Mouse (Mus musculus): Measurements from ENCODE around the gene Mdm4. TPM values are rescaled to one million over a fixed set of nuclear protein-coding genes. Genes with fewer than 3 reads are reported as not detected.

The Mdm4 gene
- total RNA-seq, 2 experiments from 2014 or later: 20.6 to 22.3 TPM

Small RNAs within 50 kb of the gene (microRNA-seq; reads per million reads assigned to microRNA genes)
- not detected for gene Gm44300

Other genes starting within 250 kb of the Mdm4 start
- gene Lrrn2, start 150.3 kb downstream of the Mdm4 start, total RNA-seq (2021): under 1 TPM; 0.32 to 0.57 TPM
- gene Pik3c2b, start 15.1 kb upstream of the Mdm4 start, total RNA-seq (2021): 10 to 100 TPM in 1 of 2 experiments, 1 to 10 TPM in 1; 8.2 to 10.8 TPM
- gene Ppp1r15b, start 100.6 kb upstream of the Mdm4 start, total RNA-seq (2021): 10 to 100 TPM; 13.0 to 15.3 TPM
- gene Plekha6, start 133.6 kb upstream of the Mdm4 start, total RNA-seq (2021): 10 to 100 TPM in 1 of 2 experiments, 1 to 10 TPM in 1; 8.1 to 10.6 TPM

Data from gastrocnemius, adult 18-20 months (tissue).